Mouse (Mus musculus) neural tube, embryonic 12.5 days (tissue): ENCODE results near the gene Ppm1m. TPM values are rescaled to one million over a fixed set of nuclear protein-coding genes. Genes with fewer than 3 reads are reported as not detected.
"Not testable (repeated sequence)": the region's sequence is repeated elsewhere in the genome, so short reads cannot be mapped to it uniquely, and the experiment has no call there.

Source experiments
- ATAC-seq: fragments of 200-750 bp; cut with Nextera tagmentation; 2 replicates; pipeline ENCODE4 v1.8.0; 2017; ENCODE audit warnings: low read depth, mild to moderate bottlenecking, moderate TSS enrichment, moderate library complexity; ENCODE audit not compliant: low FRiP score
- H3K27ac ChIP-seq: fragments of 300-500 bp; sonication (generic); 2 replicates; pipeline ENCODE4 v1.5.1; 2016
- H3K27me3 ChIP-seq: fragments of 300-500 bp; sonication (generic); replicated peaks from 2 replicates; pipeline ENCODE4 v1.6.1; 2016; ENCODE audit warnings: mild to moderate bottlenecking
- H3K36me3 ChIP-seq: fragments of 300-500 bp; sonication (generic); 2 replicates; pipeline ENCODE4 v1.6.1; 2016; ENCODE audit warnings: mild to moderate bottlenecking
- H3K4me1 ChIP-seq: fragments of 300-500 bp; sonication (generic); 2 replicates; pipeline ENCODE4 v1.6.1; 2016
- H3K4me2 ChIP-seq: fragments of 300-500 bp; sonication (generic); replicated peaks from 2 replicates; pipeline ENCODE4 v1.6.1; 2016; ENCODE audit warnings: mild to moderate bottlenecking
- H3K4me3 ChIP-seq: fragments of 300-500 bp; sonication (generic); 2 replicates; pipeline ENCODE4 v1.5.1; 2016
- H3K9ac ChIP-seq: fragments of 300-500 bp; sonication (generic); 2 replicates; pipeline ENCODE4 v1.6.1; 2016; ENCODE audit warnings: mild to moderate bottlenecking
- H3K9me3 ChIP-seq: fragments of 300-500 bp; sonication (generic); 2 replicates; pipeline ENCODE4 v1.6.1; 2016; ENCODE audit warnings: mild to moderate bottlenecking
- WGBS: fragments of 180-500 bp; shearing (Covaris S2); methylation state at CpG from one replicate; pipeline ENCODE4 v1.1.7; 2016; 5-methylcytosine and 5-hydroxymethylcytosine counted together
- polyA plus RNA-seq: library from polyadenylated mRNA; unstranded; fragments of >200 nt; fragmentation: Nextera tagmentation; extraction: Ambion mirVana; gene quantifications from 2 replicates; pipeline ENCODE4 v1.2.1, GENCODE M21; 2016

The Ppm1m gene
- polyA plus RNA-seq, 1 experiment from 2014 or later: 32.9 TPM

- Histone ChIP-seq H3K4me3 (no peak overlapping the region), H3K27ac (no peak overlapping the region), H3K36me3 (peaks cover 67% of the 10 kb centered on the region), H3K4me2 (no peak overlapping the region), H3K27me3 (no peaks in the 10 kb centered on the region), H3K9me3 (no peaks in the 10 kb centered on the region), H3K9ac (no peak overlapping the region), H3K4me1 (peaks cover 5% of the 10 kb centered on the region; the same call in 1 of the 2 replicates)
- WGBS: 92% methylated on average over 2 of the region's 2 CpGs
- no peak for ATAC-seq
These were observed 20.1 kb downstream of the Ppm1m start for GRCm38 (mm10) chr9:106179454-106179853.

GRCm38 (mm10) chr9:106177799-106178198 is 21.7 kb downstream of the Ppm1m start:
- no peak for ATAC-seq
- Histone ChIP-seq H3K27me3 (no peaks in the 10 kb centered on the region), H3K4me3 (no peak overlapping the region), H3K9ac (no peak overlapping the region), H3K4me1 (peaks cover 20% of the 10 kb centered on the region), H3K4me2 (no peak overlapping the region), H3K36me3 (peaks cover 51% of the 10 kb centered on the region), H3K9me3 (no peaks in the 10 kb centered on the region), H3K27ac (no peak overlapping the region)
- 93% methylated on average over 6 of the region's 6 CpGs for WGBS

GRCm38 (mm10) chr9:106176769-106177168 is 22.8 kb downstream of the Ppm1m start:
- WGBS: 78% methylated on average over 5 of the region's 5 CpGs
- H3K9ac ChIP-seq: no peak overlapping the region
- H3K4me2 ChIP-seq: no peak overlapping the region
- peaks cover 46% of the 10 kb centered on the region for H3K36me3 ChIP-seq
- H3K27me3 ChIP-seq: no peaks in the 10 kb centered on the region
- H3K4me1 ChIP-seq: peaks cover 24% of the 10 kb centered on the region
- H3K27ac ChIP-seq: no peak overlapping the region
- no peak for ATAC-seq
- H3K9me3 ChIP-seq: no peaks in the 10 kb centered on the region
- no peak overlapping the region for H3K4me3 ChIP-seq

- 90% methylated on average over 3 of the region's 3 CpGs for WGBS
- Histone ChIP-seq H3K27ac (no peak overlapping the region), H3K4me2 (no peak overlapping the region), H3K4me3 (no peak overlapping the region), H3K27me3 (no peaks in the 10 kb centered on the region), H3K9ac (no peak overlapping the region), H3K9me3 (no peaks in the 10 kb centered on the region), H3K4me1 (peaks cover 24% of the 10 kb centered on the region), H3K36me3 (peaks cover 35% of the 10 kb centered on the region)
- no peak for ATAC-seq
These were observed 23.9 kb downstream of the Ppm1m start for GRCm38 (mm10) chr9:106175552-106176200.

- Histone ChIP-seq H3K36me3 (peaks cover 20% of the 10 kb centered on the region), H3K27ac (no peak overlapping the region), H3K4me1 (peaks cover 30% of the 10 kb centered on the region), H3K9me3 (no peaks in the 10 kb centered on the region), H3K4me3 (peak overlapping the region; percentile 22; the same call in 1 of the 2 replicates), H3K4me2 (peak overlapping the region; percentile 70), H3K27me3 (no peaks in the 10 kb centered on the region), H3K9ac (no peak overlapping the region)
- 81% methylated on average over 2 of the region's 2 CpGs for WGBS
- ATAC-seq: no peak
These were observed 26.2 kb downstream of the Ppm1m start for GRCm38 (mm10) chr9:106173363-106173762.

GRCm38 (mm10) chr9:106172527-106172926 is 27.0 kb downstream of the Ppm1m start:
- H3K27me3 ChIP-seq: no peaks in the 10 kb centered on the region
- peak overlapping the region; percentile 91; the same call in 1 of the 2 replicates for H3K9ac ChIP-seq
- H3K27ac ChIP-seq: no peak overlapping the region
- H3K9me3 ChIP-seq: no peaks in the 10 kb centered on the region
- no peak for ATAC-seq
- H3K4me3 ChIP-seq: peak overlapping the region; percentile 92
- peaks cover 30% of the 10 kb centered on the region for H3K4me1 ChIP-seq
- H3K36me3 ChIP-seq: peaks cover 13% of the 10 kb centered on the region
- H3K4me2 ChIP-seq: peak overlapping the region; percentile 70
- 45% methylated on average over 3 of the region's 3 CpGs for WGBS

GRCm38 (mm10) chr9:106171346-106172158 is 28.0 kb downstream of the Ppm1m start:
- Histone ChIP-seq H3K36me3 (peaks cover 4% of the 10 kb centered on the region; the same call in 1 of the 2 replicates), H3K9ac (peak overlapping the region; percentile 91), H3K4me1 (peaks cover 30% of the 10 kb centered on the region), H3K4me2 (peak overlapping the region; percentile 70), H3K9me3 (no peaks in the 10 kb centered on the region), H3K27me3 (no peaks in the 10 kb centered on the region), H3K27ac (peak overlapping the region; percentile 96), H3K4me3 (peak overlapping the region; percentile 92)
- ATAC-seq: peak; percentile 79
- WGBS: under 1% methylated on average over 30 of the region's 30 CpGs

GRCm38 (mm10) chr9:106170556-106171345 is 28.8 kb downstream of the Ppm1m start, which contains the start of gene Wdr82:
Gene Wdr82, plus strand, starts transcription at chr9:106170928.
- Histone ChIP-seq H3K9ac (peak within 1 kb of the TSS; percentile 91), H3K4me2 (peak within 1 kb of the TSS; percentile 70), H3K27me3 (no peaks in the 10 kb centered on the region), H3K4me1 (peaks cover 30% of the 10 kb centered on the region), H3K27ac (peak within 1 kb of the TSS; percentile 96), H3K4me3 (peak within 1 kb of the TSS; percentile 92), H3K9me3 (no peaks in the 10 kb centered on the region), H3K36me3 (no peaks in the 10 kb centered on the region)
- ATAC-seq: peak; percentile 93
- 1% methylated on average over 76 of the region's 81 CpGs for WGBS

GRCm38 (mm10) chr9:106169917-106170316 is 29.6 kb downstream of the Ppm1m start:
- Histone ChIP-seq H3K27ac (no peak overlapping the region), H3K36me3 (no peaks in the 10 kb centered on the region), H3K9me3 (no peaks in the 10 kb centered on the region), H3K4me3 (no peak overlapping the region), H3K4me2 (peak overlapping the region; percentile 70), H3K4me1 (peaks cover 29% of the 10 kb centered on the region), H3K27me3 (no peaks in the 10 kb centered on the region), H3K9ac (no peak overlapping the region)
- ATAC-seq: no peak
- WGBS: 36% methylated on average over 6 of the region's 6 CpGs

- H3K9me3 ChIP-seq, H3K27me3 ChIP-seq, H3K36me3 ChIP-seq, ATAC-seq, H3K9ac ChIP-seq, H3K4me3 ChIP-seq, H3K4me2 ChIP-seq, H3K27ac ChIP-seq: not testable (repeated sequence)
- 67% methylated on average over 1 of the region's 1 CpGs for WGBS
- peaks cover 22% of the 10 kb centered on the region for H3K4me1 ChIP-seq
These were observed 30.5 kb downstream of the Ppm1m start for GRCm38 (mm10) chr9:106169006-106169405.

GRCm38 (mm10) chr9:106167703-106168102 is 31.8 kb downstream of the Ppm1m start:
- WGBS: 27% methylated on average over 1 of the region's 1 CpGs
- Histone ChIP-seq H3K36me3 (no peaks in the 10 kb centered on the region), H3K27ac (no peak overlapping the region), H3K27me3 (no peaks in the 10 kb centered on the region), H3K4me2 (no peak overlapping the region), H3K4me1 (peaks cover 10% of the 10 kb centered on the region; the same call in 1 of the 2 replicates), H3K9ac (no peak overlapping the region), H3K9me3 (no peaks in the 10 kb centered on the region), H3K4me3 (no peak overlapping the region)
- ATAC-seq: no peak

GRCm38 (mm10) chr9:106167241-106167640 is 32.3 kb downstream of the Ppm1m start:
- no peaks in the 10 kb centered on the region for H3K36me3 ChIP-seq
- no peak for ATAC-seq
- no peak overlapping the region for H3K27ac ChIP-seq
- H3K4me3 ChIP-seq: no peak overlapping the region
- 68% methylated on average over 3 of the region's 3 CpGs for WGBS
- H3K27me3 ChIP-seq: no peaks in the 10 kb centered on the region
- 0 out of 2 replicates have a peak, but pooled peaks cover 6% of the 10 kb centered on the region for H3K4me1 ChIP-seq
- no peak overlapping the region for H3K4me2 ChIP-seq
- no peak overlapping the region for H3K9ac ChIP-seq
- no peaks in the 10 kb centered on the region for H3K9me3 ChIP-seq
